Mouse (Mus musculus): ENCODE measurements around the gene Arf1. TPM values are rescaled to one million over a fixed set of nuclear protein-coding genes. Genes with fewer than 3 reads are reported as not detected.

Gene Arf1
- polyA plus RNA-seq, 1 experiment from 2014 or later: 575 TPM

- H3K4me3 ChIP-seq (ENCODE audit: low read depth, low read length): peak overlapping the region; percentile 57
- H3K9me3 ChIP-seq (replicated peaks; ENCODE audit: control insufficient read depth, low read length): no peaks in the 10 kb centered on the region
- 0 out of 2 replicates have a peak, but pooled peaks cover 4% of the 10 kb centered on the region for H3K4me1 ChIP-seq (ENCODE audit: control insufficient read depth, insufficient read depth, low read length)
- H3K27me3 ChIP-seq (ENCODE audit: control insufficient read depth, insufficient read depth, low read length): no peaks in the 10 kb centered on the region
- peak overlapping the region; percentile 68 for H3K9ac ChIP-seq (ENCODE audit: low read depth, low read length)
- WGBS (ENCODE audit: insufficient replicate concordance): under 1% methylated on average over 44 of the region's 59 CpGs
- peak overlapping the region; percentile 76 for H3K4me2 ChIP-seq
- peak overlapping the region; percentile 84 for H3K27ac ChIP-seq (ENCODE audit: low read depth, low read length)
- H3K36me3 ChIP-seq (ENCODE audit: control insufficient read depth, insufficient read depth, low read length): peaks cover 3% of the 10 kb centered on the region; the same call in 1 of the 2 replicates
- ATAC-seq (replicated peaks; ENCODE audit: insufficient number of reproducible peaks, low FRiP score, low TSS enrichment): peak; percentile 94
Measured at GRCm38 (mm10) chr11:59191231-59192058, 36.6 kb downstream of the Arf1 start.

- H3K4me3 ChIP-seq (ENCODE audit: low read depth, low read length): no peak overlapping the region
- no peak overlapping the region for H3K27ac ChIP-seq (ENCODE audit: low read depth, low read length)
- no peak overlapping the region for H3K4me2 ChIP-seq
- H3K36me3 ChIP-seq (ENCODE audit: control insufficient read depth, insufficient read depth, low read length): peaks cover 17% of the 10 kb centered on the region
- peaks cover 11% of the 10 kb centered on the region for H3K4me1 ChIP-seq (ENCODE audit: control insufficient read depth, insufficient read depth, low read length)
- no peak overlapping the region for H3K9ac ChIP-seq (ENCODE audit: low read depth, low read length)
- WGBS (ENCODE audit: insufficient replicate concordance): 79% methylated on average over 6 of the region's 6 CpGs
- no peak for ATAC-seq (replicated peaks; ENCODE audit: insufficient number of reproducible peaks, low FRiP score, low TSS enrichment)
- H3K27me3 ChIP-seq (ENCODE audit: control insufficient read depth, insufficient read depth, low read length): no peaks in the 10 kb centered on the region
- no peaks in the 10 kb centered on the region for H3K9me3 ChIP-seq (replicated peaks; ENCODE audit: control insufficient read depth, low read length)
Measured at GRCm38 (mm10) chr11:59187706-59188105, 40.4 kb downstream of the Arf1 start.

- H3K27ac ChIP-seq (ENCODE audit: low read depth, low read length): no peak overlapping the region
- H3K9me3 ChIP-seq (replicated peaks; ENCODE audit: control insufficient read depth, low read length): no peaks in the 10 kb centered on the region
- peaks cover 17% of the 10 kb centered on the region for H3K36me3 ChIP-seq (ENCODE audit: control insufficient read depth, insufficient read depth, low read length)
- H3K4me2 ChIP-seq: no peak overlapping the region
- H3K4me3 ChIP-seq (ENCODE audit: low read depth, low read length): no peak overlapping the region
- H3K4me1 ChIP-seq (ENCODE audit: control insufficient read depth, insufficient read depth, low read length): peaks cover 13% of the 10 kb centered on the region
- 82% methylated on average over 5 of the region's 5 CpGs for WGBS (ENCODE audit: insufficient replicate concordance)
- no peak overlapping the region for H3K9ac ChIP-seq (ENCODE audit: low read depth, low read length)
- H3K27me3 ChIP-seq (ENCODE audit: control insufficient read depth, insufficient read depth, low read length): no peaks in the 10 kb centered on the region
- ATAC-seq (replicated peaks; ENCODE audit: insufficient number of reproducible peaks, low FRiP score, low TSS enrichment): no peak
Measured at GRCm38 (mm10) chr11:59185490-59185889, 42.6 kb downstream of the Arf1 start.

- Histone ChIP-seq H3K27ac (ENCODE audit: low read depth, low read length) (0 out of 2 replicates have a peak overlapping the region, but pooled peaks have one; percentile 30), H3K27me3 (ENCODE audit: control insufficient read depth, insufficient read depth, low read length) (peaks cover 8% of the 10 kb centered on the region), H3K36me3 (ENCODE audit: control insufficient read depth, insufficient read depth, low read length) (peaks cover 17% of the 10 kb centered on the region), H3K9me3 (replicated peaks; ENCODE audit: control insufficient read depth, low read length) (no peaks in the 10 kb centered on the region), H3K4me2 (no peak overlapping the region), H3K4me3 (ENCODE audit: low read depth, low read length) (no peak overlapping the region), H3K9ac (ENCODE audit: low read depth, low read length) (no peak overlapping the region; the same call in 1 of the 2 replicates), H3K4me1 (ENCODE audit: control insufficient read depth, insufficient read depth, low read length) (peaks cover 19% of the 10 kb centered on the region)
- WGBS (ENCODE audit: insufficient replicate concordance): 19% methylated on average over 3 of the region's 3 CpGs
- ATAC-seq (replicated peaks; ENCODE audit: insufficient number of reproducible peaks, low FRiP score, low TSS enrichment): no peak; the same call in 1 of the 2 replicates
Measured at GRCm38 (mm10) chr11:59183821-59184220, 44.2 kb downstream of the Arf1 start.

GRCm38 (mm10) chr11:59182864-59183331, 45.2 kb downstream of the Arf1 start, which contains the start of gene Gjc2:
TSS of gene Gjc2 (minus strand) at chr11:59183213.
- Histone ChIP-seq H3K9me3 (replicated peaks; ENCODE audit: control insufficient read depth, low read length) (no peaks in the 10 kb centered on the region), H3K4me3 (ENCODE audit: low read depth, low read length) (no peak within 1 kb of the TSS), H3K27me3 (ENCODE audit: control insufficient read depth, insufficient read depth, low read length) (peaks cover 17% of the 10 kb centered on the region), H3K9ac (ENCODE audit: low read depth, low read length) (peak within 1 kb of the TSS; percentile 18; the same call in 1 of the 2 replicates), H3K27ac (ENCODE audit: low read depth, low read length) (peak within 1 kb of the TSS; percentile 30; the same call in 1 of the 2 replicates), H3K4me1 (ENCODE audit: control insufficient read depth, insufficient read depth, low read length) (peaks cover 19% of the 10 kb centered on the region), H3K36me3 (ENCODE audit: control insufficient read depth, insufficient read depth, low read length) (peaks cover 17% of the 10 kb centered on the region), H3K4me2 (no peak within 1 kb of the TSS)
- WGBS (ENCODE audit: insufficient replicate concordance): 38% methylated on average over 3 of the region's 3 CpGs
- ATAC-seq (replicated peaks; ENCODE audit: insufficient number of reproducible peaks, low FRiP score, low TSS enrichment): no peak; the same call in 1 of the 2 replicates

- no peaks in the 10 kb centered on the region for H3K9me3 ChIP-seq (replicated peaks; ENCODE audit: control insufficient read depth, low read length)
- no peak; the same call in 1 of the 2 replicates for ATAC-seq (replicated peaks; ENCODE audit: insufficient number of reproducible peaks, low FRiP score, low TSS enrichment)
- H3K4me1 ChIP-seq (ENCODE audit: control insufficient read depth, insufficient read depth, low read length): peaks cover 22% of the 10 kb centered on the region
- H3K4me2 ChIP-seq: peak overlapping the region; percentile 61
- H3K9ac ChIP-seq (ENCODE audit: low read depth, low read length): no peak overlapping the region
- no peak overlapping the region for H3K27ac ChIP-seq (ENCODE audit: low read depth, low read length)
- no peaks in the 10 kb centered on the region for H3K36me3 ChIP-seq (ENCODE audit: control insufficient read depth, insufficient read depth, low read length)
- H3K27me3 ChIP-seq (ENCODE audit: control insufficient read depth, insufficient read depth, low read length): peaks cover 62% of the 10 kb centered on the region
- 5% methylated on average over 34 of the region's 34 CpGs for WGBS (ENCODE audit: insufficient replicate concordance)
- peak overlapping the region; percentile 38 for H3K4me3 ChIP-seq (ENCODE audit: low read depth, low read length)
Measured at GRCm38 (mm10) chr11:59176921-59177320, 51.1 kb downstream of the Arf1 start.

- Histone ChIP-seq H3K9ac (ENCODE audit: low read depth, low read length) (no peak overlapping the region), H3K27me3 (ENCODE audit: control insufficient read depth, insufficient read depth, low read length) (peaks cover 62% of the 10 kb centered on the region), H3K4me1 (ENCODE audit: control insufficient read depth, insufficient read depth, low read length) (peaks cover 22% of the 10 kb centered on the region), H3K36me3 (ENCODE audit: control insufficient read depth, insufficient read depth, low read length) (no peaks in the 10 kb centered on the region), H3K27ac (ENCODE audit: low read depth, low read length) (no peak overlapping the region), H3K9me3 (replicated peaks; ENCODE audit: control insufficient read depth, low read length) (no peaks in the 10 kb centered on the region), H3K4me3 (ENCODE audit: low read depth, low read length) (peak overlapping the region; percentile 38), H3K4me2 (peak overlapping the region; percentile 61)
- WGBS (ENCODE audit: insufficient replicate concordance): 5% methylated on average over 48 of the region's 48 CpGs
- no peak for ATAC-seq (replicated peaks; ENCODE audit: insufficient number of reproducible peaks, low FRiP score, low TSS enrichment)
Measured at GRCm38 (mm10) chr11:59176475-59176874, 51.6 kb downstream of the Arf1 start.

- Histone ChIP-seq H3K4me2 (no peak overlapping the region), H3K27me3 (ENCODE audit: control insufficient read depth, insufficient read depth, low read length) (peaks cover 58% of the 10 kb centered on the region), H3K9ac (ENCODE audit: low read depth, low read length) (no peak overlapping the region), H3K4me1 (ENCODE audit: control insufficient read depth, insufficient read depth, low read length) (peaks cover 11% of the 10 kb centered on the region), H3K4me3 (ENCODE audit: low read depth, low read length) (no peak overlapping the region), H3K36me3 (ENCODE audit: control insufficient read depth, insufficient read depth, low read length) (no peaks in the 10 kb centered on the region), H3K9me3 (replicated peaks; ENCODE audit: control insufficient read depth, low read length) (no peaks in the 10 kb centered on the region), H3K27ac (ENCODE audit: low read depth, low read length) (no peak overlapping the region)
- no peak for ATAC-seq (replicated peaks; ENCODE audit: insufficient number of reproducible peaks, low FRiP score, low TSS enrichment)
- 49% methylated on average over 6 of the region's 6 CpGs for WGBS (ENCODE audit: insufficient replicate concordance)
Measured at GRCm38 (mm10) chr11:59174189-59174838, 53.8 kb downstream of the Arf1 start.
